Mouse (Mus musculus) E14TG2a.4 (cell line): ENCODE results near the gene Slc9a5.

Experiments
- CTCF ChIP-seq: conservative IDR thresholded peaks from 2 replicates; pipeline ENCODE4 v1.5.1; 2014; ENCODE audit warnings: low read length
- NANOG ChIP-seq: IDR thresholded peaks from 2 replicates; pipeline ENCODE4 v1.6.1; 2014; ENCODE audit warnings: borderline replicate concordance, low read length, mixed read lengths

DNA sequence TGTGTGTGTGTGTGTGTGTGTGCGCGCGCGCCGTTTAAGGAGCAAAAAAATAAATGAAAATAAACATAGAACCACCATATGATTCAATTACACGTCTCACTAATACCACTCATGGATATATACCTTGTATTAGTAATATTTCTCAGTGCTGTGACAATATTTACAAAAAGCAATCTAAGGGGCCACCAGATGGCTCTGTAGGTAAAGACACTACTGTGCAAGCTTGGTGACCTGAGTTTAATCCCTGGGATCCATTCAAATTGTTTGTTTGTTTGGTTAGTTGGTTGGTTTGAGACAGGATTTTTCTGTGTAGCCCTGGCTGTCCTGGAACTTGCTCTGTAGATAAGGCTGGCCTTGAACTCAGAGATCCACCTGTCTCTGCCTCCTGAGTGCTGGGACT, 61.3 kb downstream of the Slc9a5 start:
- TF ChIP-seq CTCF (no peak), NANOG (no peak)
